Mouse (Mus musculus) naive thymus-derived CD4-positive, alpha-beta T cell, adult 2 months (primary cell): ENCODE measurements around the gene Hoxc10.

Experiments
- DNase-seq: peaks from one replicate; pipeline ENCODE4 v3.0.0-alpha.2; 2011; ENCODE audit warnings: low read depth

The Hoxc10 gene

GRCm38 (mm10) chr15:102966776-102967311 lies at the start of gene Hoxc10:
Hoxc10 (plus strand) TSS chr15:102966796.
- no peak for DNase-seq

DNA sequence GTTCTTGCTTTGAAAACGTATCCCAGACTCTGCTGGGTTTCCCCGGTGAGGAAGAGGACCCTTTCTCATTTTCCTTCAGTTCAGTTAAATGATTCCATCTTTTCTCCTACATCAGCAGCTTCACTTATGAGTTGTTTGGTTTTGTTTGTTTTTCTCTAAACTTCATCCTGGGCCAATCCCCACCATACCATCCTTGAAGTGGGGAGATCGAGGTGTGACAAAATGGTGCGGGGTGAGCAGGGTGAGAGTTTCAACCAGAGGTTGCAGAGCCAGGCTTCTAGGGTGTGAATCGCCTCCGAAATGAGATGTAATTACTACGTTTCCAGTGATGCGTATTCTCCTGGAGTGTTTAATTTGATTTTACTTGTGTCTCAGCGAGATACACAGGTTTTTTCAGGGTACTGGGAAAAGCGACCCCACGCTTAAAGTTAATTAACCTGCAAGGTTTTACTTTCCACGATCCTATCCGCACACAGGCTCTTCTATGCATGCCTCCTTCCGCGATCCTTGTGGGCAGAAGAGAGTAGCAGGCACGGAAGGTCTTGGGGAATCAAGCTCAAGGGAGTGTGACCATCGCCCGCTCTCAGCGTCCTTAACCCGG lies 48.5 kb upstream of the Hoxc10 start:
- no peak for DNase-seq

DNA sequence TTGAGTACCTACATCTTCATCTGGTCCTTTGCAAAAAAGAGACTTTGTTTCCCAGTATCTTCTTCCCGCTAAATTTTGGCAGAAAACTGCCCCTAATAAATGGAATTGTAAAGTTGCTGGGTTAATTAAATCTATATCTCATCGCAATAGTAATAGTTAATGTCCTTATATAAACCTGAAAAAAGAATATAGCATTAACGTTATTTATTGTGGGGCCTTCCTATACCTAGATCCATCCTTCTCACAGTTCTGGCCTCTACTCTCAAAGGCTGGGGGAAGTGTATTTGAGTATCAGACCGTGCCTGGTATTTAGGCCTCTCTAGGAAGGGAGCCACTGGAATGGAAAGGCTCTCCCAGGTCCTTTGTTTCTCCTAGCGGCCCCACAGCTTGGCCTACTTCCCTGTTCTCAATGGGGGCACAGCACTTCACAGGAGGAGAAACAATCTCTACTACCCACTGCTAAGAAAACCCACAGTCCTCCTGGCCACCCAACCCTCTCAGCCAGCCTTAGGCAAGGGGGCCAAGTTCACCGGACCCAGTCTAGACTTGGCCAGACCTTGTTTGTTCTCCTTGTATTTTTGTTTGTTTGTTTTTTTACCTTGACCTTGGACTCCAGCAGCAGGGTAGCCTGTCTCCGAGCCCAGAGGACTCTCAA lies 47.9 kb upstream of the Hoxc10 start:
- DNase-seq, result no peak

- no peak for DNase-seq
These were observed 47.0 kb upstream of the Hoxc10 start for GRCm38 (mm10) chr15:102919336-102920180.

DNA sequence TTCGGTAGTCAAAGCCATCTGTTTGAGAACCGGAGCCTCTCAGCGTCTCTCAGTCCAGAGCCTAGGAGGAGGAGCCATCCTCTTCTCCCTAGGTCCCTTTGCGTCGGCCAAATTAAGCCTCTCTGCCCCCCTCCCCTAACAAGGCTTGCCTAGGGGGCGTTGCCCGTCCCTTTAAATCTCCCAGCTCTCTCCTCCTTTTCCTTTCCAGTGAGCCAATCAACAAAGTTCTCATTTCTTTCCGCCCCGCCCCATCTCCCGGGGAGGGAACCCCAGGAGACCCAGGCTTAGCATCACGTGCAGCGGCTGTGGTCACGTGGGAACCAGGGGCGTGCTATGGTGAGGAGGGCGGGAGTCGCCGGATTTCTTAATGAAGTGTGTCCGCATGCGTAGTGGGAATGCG lies 46.0 kb upstream of the Hoxc10 start:
- no peak for DNase-seq

DNA sequence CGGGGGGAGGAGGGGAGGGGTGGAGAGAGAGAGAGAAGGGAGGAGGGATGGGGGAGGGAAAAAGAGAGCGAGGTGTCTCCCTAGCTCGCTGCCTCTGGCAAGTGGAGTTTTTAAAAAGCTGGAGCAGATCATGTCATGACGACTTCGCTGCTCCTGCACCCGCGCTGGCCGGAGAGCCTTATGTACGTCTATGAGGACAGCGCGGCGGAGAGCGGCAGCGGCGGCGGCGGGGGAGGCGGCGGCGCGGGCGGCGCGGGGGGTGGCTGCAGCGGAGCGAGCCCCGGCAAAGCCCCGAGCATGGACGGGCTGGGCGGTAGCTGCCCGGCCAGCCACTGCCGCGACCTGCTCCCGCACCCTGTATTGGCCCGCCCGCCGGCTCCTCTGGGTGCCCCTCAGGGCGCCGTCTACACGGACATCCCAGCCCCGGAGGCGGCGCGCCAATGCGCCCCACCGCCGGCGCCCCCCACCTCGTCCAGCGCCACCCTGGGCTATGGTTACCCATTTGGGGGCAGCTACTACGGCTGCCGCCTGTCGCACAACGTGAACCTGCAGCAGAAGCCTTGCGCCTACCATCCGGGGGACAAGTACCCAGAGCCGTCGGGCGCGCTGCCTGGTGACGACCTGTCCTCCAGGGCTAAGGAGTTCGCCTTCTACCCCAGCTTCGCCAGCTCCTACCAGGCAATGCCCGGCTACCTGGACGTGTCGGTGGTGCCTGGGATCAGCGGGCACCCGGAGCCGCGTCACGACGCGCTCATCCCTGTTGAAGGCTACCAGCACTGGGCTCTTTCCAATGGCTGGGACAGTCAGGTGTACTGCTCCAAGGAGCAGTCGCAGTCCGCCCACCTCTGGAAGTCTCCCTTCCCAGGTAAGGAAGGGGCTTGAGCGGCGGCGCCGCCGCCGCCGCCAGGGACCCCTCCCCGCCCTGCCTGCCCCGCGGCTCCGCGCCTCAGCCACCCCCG lies 45.3 kb upstream of the Hoxc10 start, which contains the start of gene Hoxc13:
Gene Hoxc13, plus strand, starts transcription at position 51 of the 959 bp plus-strand sequence.
- DNase-seq, result no peak

DNA sequence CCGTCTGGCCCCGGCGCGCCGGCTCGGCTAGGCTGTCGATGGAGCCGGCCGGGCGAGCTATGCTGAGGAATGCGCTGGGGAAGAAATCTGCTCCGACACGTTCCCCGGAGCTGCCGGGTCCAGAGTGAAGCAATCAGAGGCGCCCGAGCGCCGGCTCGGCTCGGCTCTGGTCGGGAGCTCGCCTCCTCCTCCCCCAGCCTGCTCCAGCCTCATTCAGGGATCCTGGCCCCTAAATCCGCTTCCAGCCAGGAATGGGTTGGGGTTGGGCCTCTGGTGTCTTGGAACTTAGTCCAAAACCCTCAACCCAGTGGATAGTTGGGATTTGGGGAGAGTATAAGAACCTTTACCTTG lies 44.6 kb upstream of the Hoxc10 start:
- DNase-seq, result no peak

DNA sequence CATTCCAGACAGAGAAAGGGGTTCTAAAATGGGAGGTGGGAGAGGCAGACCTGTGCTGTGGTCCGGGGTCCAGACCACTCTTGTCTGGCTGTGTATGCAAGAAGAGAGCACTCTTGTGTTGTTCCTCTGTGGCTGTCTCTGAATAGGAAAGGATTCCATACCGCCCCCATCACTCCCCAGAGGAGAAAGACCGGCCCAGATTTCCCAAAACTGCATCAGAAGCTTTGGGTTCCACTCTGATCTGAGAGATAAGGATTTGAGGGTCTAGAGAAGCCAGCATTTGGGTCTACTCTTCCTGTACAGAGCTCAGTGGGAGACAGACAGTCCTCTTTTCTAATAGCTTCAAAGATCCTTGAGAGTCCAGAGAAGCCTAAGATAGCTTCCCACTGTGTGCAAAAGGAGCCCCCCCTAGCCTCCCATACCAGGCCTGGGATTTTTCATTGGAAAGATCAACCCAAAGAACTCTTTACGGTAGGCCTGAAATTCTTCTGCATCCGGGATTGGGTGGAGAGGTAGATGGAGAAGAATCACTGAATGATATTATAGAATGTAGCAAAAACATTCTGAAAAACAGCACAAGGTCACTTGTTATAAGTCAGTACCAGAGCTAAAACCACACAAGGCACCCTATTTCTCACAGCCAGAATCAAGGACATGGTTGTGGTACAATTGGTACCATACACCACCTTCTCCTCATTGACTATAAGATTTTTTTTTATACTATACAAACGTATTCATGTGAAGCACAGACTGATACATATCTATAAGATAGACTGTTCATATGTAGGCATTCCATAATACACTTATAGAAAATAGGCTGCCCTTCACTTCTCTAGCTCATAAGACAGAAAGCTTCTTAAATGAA lies 43.7 kb upstream of the Hoxc10 start:
- DNase-seq, result no peak

DNA sequence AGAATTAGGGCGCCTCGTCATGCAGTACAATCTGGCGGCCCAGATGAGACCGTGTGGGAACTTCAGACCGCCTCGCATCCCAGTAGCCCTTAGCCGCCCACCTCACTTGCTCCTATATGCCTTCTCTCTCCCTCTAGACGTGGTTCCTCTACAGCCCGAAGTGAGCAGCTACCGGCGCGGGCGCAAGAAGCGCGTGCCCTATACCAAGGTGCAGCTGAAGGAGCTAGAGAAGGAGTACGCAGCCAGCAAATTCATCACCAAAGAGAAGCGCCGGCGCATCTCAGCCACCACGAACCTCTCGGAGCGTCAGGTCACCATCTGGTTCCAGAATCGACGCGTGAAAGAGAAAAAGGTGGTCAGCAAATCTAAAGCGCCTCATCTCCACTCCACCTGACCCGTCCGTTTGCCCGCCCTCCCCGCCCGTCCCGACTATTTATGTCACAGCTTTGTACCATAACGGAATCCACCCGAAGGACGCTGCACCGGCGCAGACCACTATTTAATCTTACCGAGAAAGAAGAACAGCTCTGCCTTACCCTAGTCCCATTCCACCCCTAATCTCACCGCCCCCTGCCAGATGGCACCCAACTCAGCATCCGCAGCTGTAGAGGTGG lies 39.5 kb upstream of the Hoxc10 start:
- DNase-seq, result no peak

DNA sequence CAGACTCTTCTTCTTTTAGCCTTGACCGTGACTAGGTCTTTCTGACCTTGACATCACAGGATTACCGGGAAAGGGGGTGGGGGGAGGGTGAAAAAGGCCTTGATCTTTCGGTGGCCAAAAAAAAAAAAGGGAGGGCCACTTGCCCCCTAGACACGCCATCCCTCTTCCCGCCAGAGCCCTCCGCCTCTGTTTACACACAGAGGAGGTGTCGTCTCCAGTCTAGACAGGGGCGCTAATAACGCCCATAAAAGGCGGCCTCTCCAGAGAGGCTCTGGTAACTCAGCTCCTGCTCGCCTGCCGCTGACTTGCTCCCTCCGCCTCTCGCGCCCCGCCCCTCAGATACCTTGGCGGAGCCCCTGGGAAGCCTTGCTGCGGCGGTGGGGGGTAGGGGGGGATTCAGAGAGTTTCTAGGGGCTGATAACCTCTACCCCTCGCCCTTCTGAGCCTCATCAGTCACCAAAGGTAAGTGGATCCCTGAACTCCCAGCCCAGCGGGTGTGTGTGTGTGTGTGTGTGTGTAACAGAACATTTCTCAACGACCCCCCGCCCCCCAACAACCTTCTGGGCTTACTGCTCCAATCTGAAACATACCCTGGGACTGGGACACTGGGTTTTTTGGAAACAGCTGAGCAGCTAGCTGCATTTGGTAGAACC lies 34.8 kb upstream of the Hoxc10 start:
- no peak for DNase-seq

DNA sequence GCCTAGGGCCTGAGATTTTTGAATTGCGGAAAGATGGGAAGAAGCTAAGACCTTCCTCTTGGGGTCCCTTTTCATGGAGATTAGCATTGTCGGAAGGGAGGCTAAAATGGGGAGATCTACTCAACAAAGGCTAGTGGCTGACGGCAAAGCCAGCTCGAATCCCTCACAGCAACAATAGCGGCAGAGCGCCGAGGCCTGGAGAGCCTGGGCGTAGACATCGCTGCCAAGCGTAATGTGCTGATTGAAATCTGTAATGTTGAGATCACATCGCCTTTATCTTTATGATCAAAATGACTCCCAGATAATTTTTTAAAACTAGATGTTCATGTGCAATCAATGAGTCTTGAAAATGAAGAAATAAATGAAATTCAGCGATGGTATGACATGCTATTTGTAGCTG lies 32.2 kb upstream of the Hoxc10 start:
- no peak for DNase-seq

GRCm38 (mm10) chr15:102934897-102935296 lies 31.7 kb upstream of the Hoxc10 start:
- no peak for DNase-seq

DNA sequence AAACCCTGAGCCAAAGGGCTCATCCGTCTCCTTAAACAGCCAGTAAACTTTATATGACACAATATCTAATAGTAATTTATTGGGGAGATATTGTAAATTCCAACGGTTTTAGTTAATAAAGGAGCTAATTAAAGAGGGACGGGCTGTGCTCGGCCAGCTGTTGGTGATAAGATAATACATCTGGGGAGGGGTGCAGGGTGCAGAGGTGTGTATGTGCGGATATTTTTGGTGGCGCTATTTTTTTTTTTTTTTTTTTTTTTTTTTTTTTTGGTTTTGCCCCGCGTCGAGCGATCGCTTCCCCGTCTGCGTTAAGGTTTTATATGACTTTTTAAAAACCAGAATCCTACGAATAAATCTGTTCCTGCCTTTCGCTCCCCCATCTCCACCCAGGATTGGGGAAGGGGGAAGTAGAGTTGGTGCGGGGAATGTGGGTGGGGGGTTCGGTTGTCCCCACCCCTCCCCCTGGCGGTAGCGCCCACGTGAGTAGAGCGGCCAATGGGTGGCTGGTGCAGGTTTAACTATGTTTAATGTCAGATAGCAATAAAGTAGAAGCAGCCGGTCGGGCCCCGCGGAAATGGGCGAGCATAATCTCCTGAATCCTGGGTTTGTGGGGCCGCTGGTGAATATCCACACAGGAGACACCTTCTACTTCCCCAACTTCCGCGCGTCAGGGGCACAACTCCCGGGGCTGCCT lies 30.2 kb upstream of the Hoxc10 start, which contains the start of gene Hoxc12:
Gene Hoxc12, plus strand, starts transcription at position 479 of the 694 bp plus-strand sequence.
- DNase-seq, result no peak

- no peak for DNase-seq
These were observed 29.4 kb upstream of the Hoxc10 start for GRCm38 (mm10) chr15:102937036-102937666.

DNA sequence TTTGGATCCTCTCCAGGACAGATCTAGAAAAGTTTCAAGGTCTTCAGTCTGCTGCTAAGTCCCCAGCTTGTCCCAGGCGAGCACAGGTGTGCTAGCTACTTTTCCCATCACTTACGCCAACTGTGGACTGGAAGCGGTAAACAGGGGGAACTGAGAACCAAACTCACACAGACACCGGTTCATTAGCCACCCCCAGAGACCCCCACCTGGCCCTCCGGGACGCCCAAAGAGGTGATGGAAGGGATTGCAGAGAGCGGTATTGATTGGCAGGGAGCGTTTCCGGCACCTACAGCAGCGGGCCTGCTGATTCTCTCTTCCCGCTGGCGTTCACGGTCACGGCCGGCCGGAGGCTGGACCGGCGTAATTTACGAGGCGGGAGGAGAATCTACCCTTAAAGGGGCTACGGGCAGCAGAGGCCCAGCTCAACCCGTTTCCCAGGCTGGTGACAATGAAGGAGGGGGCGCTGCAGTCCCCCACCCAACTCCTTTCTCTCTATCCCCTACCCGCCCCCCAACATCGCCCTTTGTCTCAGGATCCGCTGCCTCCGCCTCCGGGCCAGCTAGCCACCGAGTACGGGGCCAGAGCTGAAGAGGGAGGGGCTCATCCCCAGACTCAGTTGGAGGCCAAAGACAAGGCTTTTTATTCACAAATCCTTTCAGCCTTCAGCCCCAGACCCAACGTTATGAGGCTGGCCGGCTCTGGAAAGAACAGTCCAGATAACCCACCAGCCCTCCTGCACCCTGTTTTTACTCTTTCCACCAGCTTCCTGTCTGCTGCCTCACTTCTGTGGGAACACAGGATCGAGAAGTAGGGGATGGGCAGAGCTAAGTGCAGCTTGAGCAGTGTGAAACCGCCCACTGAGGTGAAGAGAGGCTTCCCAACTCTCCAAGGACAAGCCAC lies 27.1 kb upstream of the Hoxc10 start:
- DNase-seq, result no peak

DNA sequence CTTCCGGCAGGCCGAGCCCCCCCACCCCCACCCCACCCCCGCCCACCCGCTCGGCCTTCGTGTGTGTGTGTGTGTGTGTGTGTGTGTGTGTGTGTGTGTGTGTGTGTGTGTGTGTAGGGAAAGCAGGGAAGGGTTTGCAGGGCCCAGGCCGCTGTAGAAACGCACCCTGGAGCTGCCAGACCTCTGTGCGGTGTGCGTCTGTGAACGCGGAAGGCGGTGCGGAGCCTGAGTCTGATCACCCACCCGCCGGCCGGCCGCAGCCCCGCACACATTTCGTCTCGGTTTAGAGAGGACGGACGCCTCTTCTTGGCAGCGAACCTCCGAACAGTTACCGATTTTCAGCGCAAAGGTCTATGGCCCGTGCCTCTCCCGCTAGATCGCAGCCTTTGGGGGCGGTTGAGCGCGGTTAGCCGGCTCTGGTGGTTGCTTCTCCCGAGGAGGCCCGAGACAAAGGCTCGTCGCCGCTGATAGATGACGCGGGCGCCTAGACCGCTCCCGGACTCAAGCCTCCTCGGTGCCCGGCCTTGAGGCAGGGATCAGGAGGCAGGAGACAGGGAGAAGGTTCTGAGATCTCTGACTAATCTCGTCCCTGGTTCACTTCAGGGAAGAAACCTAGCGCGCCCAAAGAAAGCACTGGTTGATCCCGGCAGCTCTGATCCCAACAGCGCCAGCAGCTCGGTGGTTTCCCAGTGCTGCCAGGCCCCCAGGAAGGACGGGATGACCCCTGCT lies 23.7 kb upstream of the Hoxc10 start:
- no peak for DNase-seq

DNA sequence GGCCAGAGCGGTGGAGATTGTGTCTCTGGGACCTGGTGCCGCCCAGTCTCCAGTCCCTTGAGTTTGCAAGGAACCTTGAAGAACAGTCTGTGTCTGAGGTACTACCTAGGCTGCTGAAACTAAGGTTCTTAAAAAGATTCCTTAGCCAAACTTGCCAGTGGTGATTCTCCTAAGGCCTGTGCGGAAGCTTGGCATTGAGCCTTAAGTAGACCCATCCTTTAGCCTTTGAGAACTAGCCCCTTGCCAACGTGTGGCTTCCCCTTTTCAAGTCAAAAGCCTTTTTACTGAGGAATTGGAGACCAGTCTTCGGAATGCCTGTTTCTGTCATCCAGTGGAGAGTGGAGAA lies 23.2 kb upstream of the Hoxc10 start:
- no peak for DNase-seq
